Mouse (Mus musculus): ENCODE results near the gene Klhl12.
"Not testable (repeated sequence)": the region's sequence is repeated elsewhere in the genome, so short reads cannot be mapped to it uniquely, and the experiment has no call there.

The Klhl12 gene

DNA sequence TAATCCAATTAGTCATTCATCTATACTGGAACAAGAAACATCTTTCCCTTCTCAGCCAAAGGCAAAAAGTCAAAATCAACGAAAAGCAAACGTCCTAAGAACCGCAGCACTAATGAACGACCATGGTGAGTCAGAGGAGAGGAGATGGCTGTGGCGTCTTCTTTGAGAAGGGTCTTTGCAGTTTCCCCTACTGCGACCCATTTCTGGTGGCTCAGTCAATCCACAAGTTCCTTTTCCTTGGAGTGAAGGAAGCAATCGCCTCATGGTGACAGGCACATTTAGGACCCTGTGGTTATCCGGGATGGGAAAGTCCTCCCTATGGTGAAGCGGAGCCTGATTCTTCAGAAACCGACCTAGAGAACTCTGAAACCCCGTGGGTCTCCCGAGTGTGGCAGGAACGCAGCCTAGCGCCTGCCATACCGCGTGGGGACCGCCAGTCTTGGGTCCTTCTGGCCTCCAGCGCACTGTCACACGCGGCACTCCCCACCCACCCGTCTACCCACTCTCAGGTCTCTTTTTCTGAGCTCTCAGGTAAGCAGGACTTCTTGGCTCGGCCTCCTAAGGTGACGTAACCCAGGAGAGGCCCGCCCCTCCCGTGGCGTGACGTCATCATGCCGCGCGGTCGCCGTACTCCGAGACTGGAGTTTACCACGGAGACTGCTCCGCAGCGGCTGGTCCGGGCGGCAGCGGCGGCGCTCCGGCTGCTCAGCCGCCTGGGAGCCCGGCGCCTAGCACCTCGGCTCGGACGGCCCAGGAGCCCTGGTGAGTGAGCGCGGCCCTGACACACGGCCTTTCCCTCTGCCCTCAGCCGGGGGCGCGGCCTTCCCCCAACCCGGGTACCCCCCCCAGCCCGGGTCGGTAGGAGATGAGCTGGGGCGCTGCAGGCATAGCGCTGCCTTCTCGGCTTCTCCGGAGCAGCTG is at the start of gene Klhl12:
Gene Klhl12 (plus strand): TSS at position 628 of the 921 bp plus-strand sequence.
- in situ Hi-C loops (cut with MboI; ENCODE audit: low pct_unique_long_range_greater_than_20kb in 1 of 2, low sequenced_read_pairs in 2 of 2, unreplicated experiment in 1 of 2): no loop called here

DNA sequence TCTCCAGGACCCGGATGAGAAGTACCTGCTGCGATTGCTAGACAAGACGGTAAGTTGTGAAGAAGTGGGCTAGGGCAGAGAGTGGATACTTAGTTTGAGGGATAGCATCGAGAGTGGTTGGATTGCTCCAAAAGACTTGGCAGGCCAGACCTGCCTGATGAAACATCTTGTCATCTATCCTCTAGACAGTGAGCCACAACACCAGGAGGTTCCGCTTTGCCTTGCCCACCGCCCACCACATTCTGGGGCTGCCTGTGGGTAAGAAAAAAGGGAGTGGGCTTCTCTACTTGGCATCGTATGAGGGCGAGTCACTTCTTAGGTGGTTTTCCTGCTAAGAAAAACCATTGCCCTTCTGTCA is 48.9 kb upstream of the Klhl12 start:
- in situ Hi-C loops (cut with MboI; ENCODE audit: low pct_unique_long_range_greater_than_20kb in 1 of 2, low sequenced_read_pairs in 2 of 2, unreplicated experiment in 1 of 2): no loop called here

DNA sequence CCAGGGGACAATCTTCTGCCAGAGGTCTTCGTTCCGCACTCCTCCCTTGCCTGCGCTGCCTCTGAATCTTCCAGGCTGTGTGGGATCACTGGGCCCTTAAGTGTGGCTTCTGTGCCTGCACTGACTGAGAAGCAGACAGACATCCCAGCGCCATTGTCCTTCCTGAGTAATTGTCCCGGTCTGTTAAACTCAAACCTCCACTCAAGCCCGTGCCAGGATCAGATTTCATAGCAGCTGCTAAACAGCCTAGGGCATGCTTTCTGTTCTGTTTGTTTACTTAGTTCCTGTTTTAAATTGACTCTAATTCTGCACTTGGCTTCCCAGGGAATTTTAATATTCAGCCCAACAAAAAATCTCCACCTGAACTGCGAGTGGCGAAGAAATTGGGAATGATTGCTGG is 47.3 kb upstream of the Klhl12 start:
- in situ Hi-C loops (cut with MboI; ENCODE audit: low pct_unique_long_range_greater_than_20kb in 1 of 2, low sequenced_read_pairs in 2 of 2, unreplicated experiment in 1 of 2): no loop called here

DNA sequence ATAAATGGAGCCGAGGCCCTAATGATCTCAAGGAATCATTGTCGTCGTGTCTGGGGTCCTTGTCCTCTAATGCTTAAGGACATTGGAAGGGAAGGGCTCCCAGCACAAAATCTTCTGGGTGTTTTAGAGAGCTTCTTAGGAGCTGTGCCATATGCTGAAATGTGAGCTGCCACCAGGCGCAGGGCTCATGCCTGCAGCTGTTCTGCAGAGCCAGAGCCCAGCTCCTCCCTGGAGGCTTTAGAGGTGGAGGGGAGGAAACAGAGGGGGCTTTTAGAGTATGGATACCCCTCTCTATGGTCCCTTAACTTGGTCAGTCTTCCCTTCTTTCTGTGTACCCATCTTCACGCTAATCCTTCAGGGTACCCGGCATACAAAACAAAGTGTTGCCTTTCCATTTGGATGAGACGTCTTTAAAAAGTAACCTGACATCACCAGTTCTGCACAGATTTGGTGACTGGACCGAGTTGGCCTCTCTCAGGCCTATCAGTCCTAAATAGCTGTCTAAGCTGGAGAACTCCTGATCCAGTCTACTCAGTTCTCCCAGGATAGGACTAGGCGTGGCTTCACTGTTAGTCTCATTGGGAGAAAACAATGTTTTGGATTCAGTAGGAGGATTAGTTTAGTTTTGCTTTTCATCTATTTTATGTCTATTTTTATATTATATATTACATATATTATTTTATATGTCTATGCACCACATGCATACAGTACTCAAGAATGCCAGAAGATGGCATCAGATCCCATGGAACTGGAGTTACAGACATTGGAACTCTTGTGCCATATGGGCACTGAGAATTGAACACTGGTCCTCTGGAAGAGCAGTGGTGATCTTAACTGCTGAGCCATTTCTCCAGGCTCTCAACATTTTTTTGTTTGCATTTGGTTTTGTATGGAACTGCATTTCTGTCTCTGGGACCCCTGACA is 43.4 kb upstream of the Klhl12 start:
- in situ Hi-C loops (cut with MboI; ENCODE audit: low pct_unique_long_range_greater_than_20kb in 1 of 2, low sequenced_read_pairs in 2 of 2, unreplicated experiment in 1 of 2): no loop called here

DNA sequence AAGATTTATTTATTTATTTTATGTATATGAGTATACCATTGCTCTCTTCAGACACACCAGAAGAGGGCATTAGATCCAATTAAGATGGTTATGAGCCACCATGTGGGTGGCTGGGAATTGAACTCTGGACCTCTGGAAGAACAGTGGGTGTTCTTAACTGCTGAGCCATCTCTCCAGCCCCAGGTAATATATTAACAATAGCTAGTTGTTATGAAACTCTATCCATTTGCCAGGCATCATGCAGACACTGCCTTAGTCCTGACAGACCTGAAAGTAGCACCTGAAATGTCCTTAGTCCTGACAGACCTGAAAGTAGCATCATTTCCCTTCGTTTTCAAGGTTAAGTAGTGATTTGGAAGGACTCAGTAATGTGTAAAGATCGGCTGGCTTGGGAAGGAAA is 41.3 kb upstream of the Klhl12 start:
- in situ Hi-C loops (cut with MboI; ENCODE audit: low pct_unique_long_range_greater_than_20kb in 1 of 2, low sequenced_read_pairs in 2 of 2, unreplicated experiment in 1 of 2): no loop called here

DNA sequence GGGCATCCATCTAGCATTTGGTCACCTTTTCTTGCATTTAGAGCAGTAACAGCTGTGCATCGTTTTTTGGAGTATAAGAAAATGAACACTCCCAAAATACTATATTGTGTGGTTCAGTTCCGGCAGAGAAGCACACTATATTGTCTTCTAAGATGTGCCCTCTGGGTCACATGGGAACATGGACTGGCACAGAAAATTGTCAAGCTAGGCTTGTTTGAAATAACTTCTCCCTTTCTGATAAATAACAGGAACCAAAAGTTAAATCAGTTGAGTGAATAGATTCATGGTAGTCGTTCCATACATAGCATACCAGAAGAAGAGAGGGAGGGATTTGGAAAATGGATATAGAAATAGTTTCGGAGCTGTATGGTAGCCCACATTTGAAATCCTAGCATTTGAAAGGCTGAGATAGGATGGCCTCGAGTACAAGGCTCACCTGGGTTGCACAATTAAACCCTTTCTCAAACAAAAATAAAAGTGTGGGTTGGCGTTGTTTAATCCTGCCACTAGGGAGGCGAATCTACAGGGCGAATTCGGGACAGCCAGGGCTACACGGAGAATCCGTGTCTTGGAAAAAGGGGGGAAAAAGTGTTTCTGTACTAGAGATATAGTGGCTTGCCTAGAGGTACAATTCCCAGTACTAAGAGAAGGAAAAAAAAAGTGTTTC is 40.7 kb upstream of the Klhl12 start:
- in situ Hi-C loops (cut with MboI; ENCODE audit: low pct_unique_long_range_greater_than_20kb in 1 of 2, low sequenced_read_pairs in 2 of 2, unreplicated experiment in 1 of 2): no loop called here

DNA sequence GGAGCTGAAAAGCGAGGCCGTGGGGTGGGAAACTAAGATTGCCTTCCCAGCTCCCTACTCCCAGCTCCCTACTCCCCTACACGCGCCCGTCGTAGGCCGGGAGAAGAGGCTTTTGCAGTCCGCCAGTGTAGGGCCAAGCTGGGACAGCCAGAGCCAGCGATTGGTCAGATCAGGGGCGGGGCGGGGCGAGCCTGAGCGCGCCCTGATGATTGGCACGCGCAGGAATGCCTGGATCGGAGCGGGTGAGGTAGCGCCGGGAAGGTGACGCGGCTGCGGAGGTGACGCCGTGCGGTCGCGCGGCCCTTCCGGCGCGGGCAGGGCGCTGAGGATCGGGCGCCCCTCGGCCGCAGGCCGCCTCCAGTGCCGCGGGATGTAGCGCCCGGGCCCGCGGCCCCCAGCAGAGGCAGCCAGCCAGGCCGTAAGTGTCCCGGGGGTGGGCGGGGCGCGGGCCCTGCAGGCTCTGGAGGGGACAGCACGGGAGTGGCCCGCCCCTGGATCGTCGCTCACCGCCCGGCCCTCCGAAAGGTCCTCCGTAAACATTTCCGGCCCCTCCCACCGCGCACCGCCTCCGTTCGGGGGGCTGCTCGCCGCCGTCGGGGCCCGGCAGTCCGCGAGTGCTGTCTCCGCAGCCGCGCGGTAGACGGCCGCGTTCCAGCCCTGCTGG is 40.0 kb upstream of the Klhl12 start, which contains the start of gene Adipor1:
Gene Adipor1 (plus strand): TSS at position 211 of the 664 bp plus-strand sequence.
- in situ Hi-C loops (cut with MboI; ENCODE audit: low pct_unique_long_range_greater_than_20kb in 1 of 2, low sequenced_read_pairs in 2 of 2, unreplicated experiment in 1 of 2): no loop called here

DNA sequence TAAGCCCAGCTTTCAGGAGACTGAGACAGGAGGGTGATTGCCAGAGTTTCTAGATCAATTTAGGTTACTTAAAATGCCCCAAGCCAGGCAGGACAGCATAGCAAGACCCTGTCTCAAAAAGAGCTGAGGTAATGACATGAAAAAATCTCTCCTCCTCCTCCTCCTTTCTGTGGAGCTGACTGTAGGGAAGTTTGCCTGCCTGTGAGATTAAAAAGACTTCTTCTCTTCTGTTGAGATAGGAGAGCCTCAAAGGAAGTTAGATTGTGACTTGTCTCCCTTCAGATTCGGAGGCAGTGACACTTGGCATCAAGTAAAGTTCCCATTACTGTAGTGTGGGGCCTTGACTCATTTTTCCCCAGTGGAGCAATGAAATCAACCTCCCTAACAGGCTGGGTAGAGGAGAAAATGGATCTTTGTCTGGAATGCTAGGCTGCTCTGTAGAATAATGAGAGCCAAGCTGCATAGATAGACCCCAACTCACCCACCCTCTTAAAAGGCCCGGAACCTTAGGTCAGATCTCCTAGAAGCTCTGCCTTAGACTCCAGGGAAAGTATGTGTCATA is 36.8 kb upstream of the Klhl12 start:
- in situ Hi-C loops (cut with MboI; ENCODE audit: low pct_unique_long_range_greater_than_20kb in 1 of 2, low sequenced_read_pairs in 2 of 2, unreplicated experiment in 1 of 2): no loop called here

DNA sequence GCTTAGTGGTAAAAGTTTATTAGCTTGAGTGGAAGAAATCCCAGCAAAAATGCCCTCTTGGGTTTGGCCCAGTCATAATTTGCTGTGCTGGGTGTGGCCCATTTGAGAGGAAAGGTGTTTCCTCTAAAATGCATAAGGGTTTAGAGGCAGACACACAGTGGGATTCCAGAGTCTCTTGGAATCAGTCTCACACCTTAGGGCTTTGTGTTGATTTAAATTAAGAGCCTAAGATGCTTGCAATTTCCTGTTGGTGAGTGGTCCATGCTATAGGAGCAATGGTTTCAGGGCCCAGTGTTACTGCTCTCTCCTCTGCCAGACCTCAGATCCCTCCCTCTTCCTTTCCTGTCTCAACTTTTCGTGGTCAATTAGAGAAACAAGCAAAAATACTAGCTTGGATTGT is 36.2 kb upstream of the Klhl12 start:
- in situ Hi-C loops (cut with MboI; ENCODE audit: low pct_unique_long_range_greater_than_20kb in 1 of 2, low sequenced_read_pairs in 2 of 2, unreplicated experiment in 1 of 2): no loop called here

DNA sequence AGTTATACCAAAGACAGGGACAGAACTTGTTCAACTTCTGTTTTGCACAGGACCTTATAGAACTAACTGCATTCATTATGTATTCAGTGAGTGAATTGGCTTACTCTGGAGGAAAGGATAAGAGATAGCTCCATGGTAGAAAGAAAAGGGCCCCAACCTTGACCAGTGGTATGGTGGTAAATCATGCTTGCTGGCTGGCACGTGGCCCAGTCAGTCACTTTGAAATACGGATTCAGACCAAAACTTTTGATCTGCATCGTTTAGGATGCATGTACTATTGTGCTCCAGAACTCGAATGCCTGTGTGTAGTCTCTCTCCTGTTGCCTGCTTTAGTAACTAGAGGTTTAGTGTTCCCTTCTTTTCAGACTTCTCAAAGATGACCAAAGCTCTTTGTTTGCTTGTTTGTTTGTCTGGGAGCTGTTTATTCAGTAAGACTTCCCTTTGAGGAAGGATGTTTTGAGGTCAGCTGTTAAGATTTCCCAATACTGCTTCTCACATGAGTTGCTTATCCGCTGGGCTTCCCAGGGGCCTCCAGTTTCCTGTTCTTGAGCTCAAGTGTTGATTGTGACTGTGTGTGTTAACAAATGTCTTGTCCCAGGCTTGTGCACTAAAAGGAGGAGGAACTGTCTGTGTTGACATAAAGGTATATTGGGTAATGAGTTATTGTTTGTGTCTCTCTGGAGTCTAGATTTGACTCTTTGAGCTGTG is 35.4 kb upstream of the Klhl12 start:
- in situ Hi-C loops (cut with MboI; ENCODE audit: low pct_unique_long_range_greater_than_20kb in 1 of 2, low sequenced_read_pairs in 2 of 2, unreplicated experiment in 1 of 2): no loop called here

DNA sequence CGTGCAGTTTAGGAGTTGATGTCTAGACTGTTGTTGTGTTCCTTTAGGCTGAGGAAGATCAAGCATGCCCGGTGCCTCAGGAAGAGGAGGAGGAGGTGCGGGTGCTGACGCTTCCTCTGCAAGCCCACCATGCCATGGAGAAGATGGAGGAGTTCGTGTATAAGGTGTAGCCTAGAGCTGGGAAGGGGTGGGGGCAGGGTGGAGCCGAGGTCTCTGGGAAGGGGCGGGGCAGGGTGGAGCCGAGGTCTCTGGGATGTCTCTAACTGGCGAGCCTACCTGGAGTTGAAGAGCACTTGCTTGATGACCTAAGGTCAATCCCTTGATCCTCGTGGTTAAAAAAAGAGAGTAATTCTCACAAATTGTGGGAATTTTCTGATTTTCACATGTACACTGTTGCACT is 31.4 kb upstream of the Klhl12 start:
- in situ Hi-C loops (cut with MboI; ENCODE audit: low pct_unique_long_range_greater_than_20kb in 1 of 2, low sequenced_read_pairs in 2 of 2, unreplicated experiment in 1 of 2): no loop called here

DNA sequence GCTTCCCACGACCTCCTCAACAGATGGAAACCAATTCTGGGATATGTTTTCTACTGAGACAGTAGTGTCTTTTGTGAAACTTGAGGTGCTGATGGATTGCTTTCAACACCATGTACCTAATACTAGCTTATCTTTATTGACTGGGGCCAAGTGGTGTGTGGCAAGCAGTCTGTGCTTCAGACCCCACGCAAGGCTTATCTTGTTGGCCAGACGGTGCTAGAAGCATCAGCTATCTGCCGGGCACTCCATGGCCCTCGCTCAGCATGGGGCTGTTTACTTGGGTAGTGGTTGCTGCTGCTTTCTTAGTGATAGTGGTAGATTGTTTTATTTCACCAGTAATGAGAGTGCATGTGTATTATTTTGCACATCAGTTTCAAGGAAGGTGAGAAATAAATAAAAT is 29.0 kb upstream of the Klhl12 start:
- in situ Hi-C loops (cut with MboI; ENCODE audit: low pct_unique_long_range_greater_than_20kb in 1 of 2, low sequenced_read_pairs in 2 of 2, unreplicated experiment in 1 of 2): no loop called here

DNA sequence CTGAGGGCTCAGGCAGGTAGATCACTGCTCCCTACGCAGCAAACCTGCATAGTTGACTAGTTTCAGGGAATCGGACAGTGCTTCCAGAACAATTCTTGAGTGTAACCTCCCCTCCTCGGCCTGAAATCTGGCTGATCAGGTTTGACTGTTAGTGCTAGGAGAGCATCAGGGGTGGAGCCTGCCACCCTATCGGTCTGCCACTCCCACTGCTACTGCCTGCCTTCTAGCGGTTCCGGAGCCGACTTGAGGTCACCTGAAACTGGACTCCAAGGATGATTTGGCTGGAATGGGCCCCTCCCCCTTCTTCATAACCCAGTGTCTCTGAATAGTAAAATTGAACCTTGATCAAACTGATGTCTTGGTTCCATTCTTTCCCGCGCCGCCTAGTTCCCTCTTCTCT is 22.3 kb upstream of the Klhl12 start:
- in situ Hi-C loops (cut with MboI; ENCODE audit: low pct_unique_long_range_greater_than_20kb in 1 of 2, low sequenced_read_pairs in 2 of 2, unreplicated experiment in 1 of 2): loop anchor here in 1 of 2 experiments (10.0 kb wide), 1 partner anchor 68 kb away; the partner anchor contains the start of gene Tmem183a

DNA sequence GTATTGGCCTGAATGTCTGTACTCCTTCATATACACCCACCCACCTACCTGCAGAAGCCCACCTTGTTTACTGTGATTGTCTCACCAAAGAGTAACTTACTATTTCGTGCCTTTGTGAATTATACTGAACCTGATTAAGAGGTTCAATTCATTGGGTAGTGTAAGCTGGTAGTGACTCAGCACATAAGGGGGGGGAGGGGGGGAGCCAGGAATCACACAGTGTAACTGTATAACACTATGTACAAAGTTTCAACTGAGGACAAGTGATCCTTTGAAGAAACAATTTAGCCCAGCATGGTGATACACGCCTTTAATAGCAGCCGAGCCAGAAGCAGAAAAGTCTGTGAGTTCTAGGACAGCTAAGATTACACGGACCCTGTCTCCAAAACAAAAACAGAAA is 21.9 kb upstream of the Klhl12 start:
- in situ Hi-C loops (cut with MboI; ENCODE audit: low pct_unique_long_range_greater_than_20kb in 1 of 2, low sequenced_read_pairs in 2 of 2, unreplicated experiment in 1 of 2): loop anchor here in 1 of 2 experiments (10.0 kb wide), 1 partner anchor 69 kb away; the partner anchor contains the start of gene Tmem183a

DNA sequence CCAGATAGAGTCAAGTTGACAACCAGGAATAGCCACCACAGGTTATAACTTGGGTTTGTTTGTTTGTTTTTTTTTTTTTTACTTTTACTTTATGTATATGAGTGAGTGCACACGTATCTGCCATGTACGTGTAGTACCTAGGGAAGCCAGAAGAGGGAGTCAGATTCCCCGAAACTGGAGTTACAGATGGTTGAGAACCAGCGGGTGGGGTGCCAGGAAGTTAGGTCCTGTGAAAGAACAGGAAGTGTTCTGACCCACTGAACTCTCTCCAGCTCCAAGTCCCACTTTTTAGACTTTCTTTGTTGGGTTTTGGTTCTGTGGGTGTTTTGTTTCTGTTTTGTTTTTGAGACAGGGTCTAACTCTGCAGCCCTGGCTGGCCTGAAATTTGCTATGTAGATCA is 19.9 kb upstream of the Klhl12 start:
- in situ Hi-C loops (cut with MboI; ENCODE audit: low pct_unique_long_range_greater_than_20kb in 1 of 2, low sequenced_read_pairs in 2 of 2, unreplicated experiment in 1 of 2): loop anchor here in 1 of 2 experiments (10.0 kb wide), 1 partner anchor 71 kb away; the partner anchor contains the start of gene Tmem183a

DNA sequence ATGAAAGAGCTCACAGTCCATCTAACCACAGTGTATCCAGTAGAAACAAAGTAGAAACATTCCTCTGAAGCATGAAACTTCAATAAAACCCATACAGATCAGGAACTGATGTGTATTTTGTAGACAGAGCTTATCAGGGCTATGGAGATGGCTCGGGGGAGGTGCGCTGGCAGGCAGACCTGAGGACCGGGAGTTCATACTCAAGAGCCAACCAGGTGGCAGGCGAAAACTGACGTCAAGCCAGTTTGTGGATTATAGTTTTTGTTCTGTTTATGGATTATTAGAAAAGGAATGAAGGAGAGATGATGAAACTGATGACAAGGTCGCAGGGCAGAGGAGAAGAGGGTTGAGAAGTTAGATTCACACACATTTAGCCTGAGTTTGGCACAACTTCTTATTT is 14.9 kb upstream of the Klhl12 start:
- in situ Hi-C loops (cut with MboI; ENCODE audit: low pct_unique_long_range_greater_than_20kb in 1 of 2, low sequenced_read_pairs in 2 of 2, unreplicated experiment in 1 of 2): no loop called here

DNA sequence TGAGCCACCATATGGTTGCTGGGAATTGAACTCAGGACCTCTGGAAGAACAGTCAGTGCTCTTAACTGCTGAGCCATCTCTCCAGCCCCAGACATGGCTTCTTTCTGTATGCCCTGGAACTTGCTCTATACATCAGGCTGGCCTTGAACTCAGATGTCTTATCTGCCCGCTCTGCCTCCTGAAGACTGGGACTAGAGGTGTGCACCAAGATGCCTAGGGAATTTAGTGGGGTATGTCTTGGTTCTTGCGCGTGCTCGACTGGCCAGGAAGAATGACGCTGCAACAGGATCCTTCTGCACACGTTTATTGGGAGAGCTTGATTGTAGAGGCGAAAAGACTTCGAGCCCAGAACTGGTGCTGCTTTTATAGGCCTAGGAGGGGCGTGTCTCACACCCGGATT is 13.6 kb upstream of the Klhl12 start:
- in situ Hi-C loops (cut with MboI; ENCODE audit: low pct_unique_long_range_greater_than_20kb in 1 of 2, low sequenced_read_pairs in 2 of 2, unreplicated experiment in 1 of 2): not testable (repeated sequence)
